Mouse (Mus musculus) forebrain, embryonic 14.5 days (tissue): ENCODE data around the gene Cacnb3. TPM values are rescaled to one million over a fixed set of nuclear protein-coding genes. Genes with fewer than 3 reads are reported as not detected.

Experiments used
- ATAC-seq: fragments of 200-750 bp; cut with Nextera tagmentation; 2 replicates; pipeline ENCODE4 v1.8.0; 2017; ENCODE audit warnings: mild to moderate bottlenecking, moderate library complexity
- DNase-seq: peaks from one replicate; pipeline ENCODE4 v3.0.0-alpha.2; 2015; ENCODE audit warnings: low spot score
- H3K27ac ChIP-seq: fragments of 300-500 bp; sonication (generic); 2 replicates; pipeline ENCODE4 v1.5.1; 2014; ENCODE audit warnings: low read depth, mild to moderate bottlenecking, control low read depth, low read length, moderate library complexity
- H3K27me3 ChIP-seq: fragments of 300-500 bp; sonication (generic); replicated peaks from 2 replicates; pipeline ENCODE4 v1.6.1; 2014; ENCODE audit warnings: low read length, control low read depth, mixed read lengths; ENCODE audit not compliant: control insufficient read depth, insufficient read depth
- H3K36me3 ChIP-seq: fragments of 300-500 bp; sonication (generic); 2 replicates; pipeline ENCODE4 v1.6.1; 2014; ENCODE audit warnings: low read length, control low read depth; ENCODE audit not compliant: control insufficient read depth, insufficient read depth
- H3K4me1 ChIP-seq: fragments of 300-500 bp; sonication (generic); 2 replicates; pipeline ENCODE4 v1.6.1; 2014; ENCODE audit warnings: antibody characterized with exemption, low read length, control low read depth; ENCODE audit not compliant: control insufficient read depth, insufficient read depth
- H3K4me2 ChIP-seq: fragments of 300-500 bp; sonication (generic); 2 replicates; pipeline ENCODE4 v1.6.1; 2014; ENCODE audit warnings: mild to moderate bottlenecking, control low read depth, low read length
- H3K4me3 ChIP-seq: fragments of 300-500 bp; sonication (generic); 2 replicates; pipeline ENCODE4 v1.5.1; 2014; ENCODE audit warnings: low read depth, low read length, control low read depth
- H3K9ac ChIP-seq: fragments of 300-500 bp; sonication (generic); 2 replicates; pipeline ENCODE4 v1.6.1; 2014; ENCODE audit warnings: mild to moderate bottlenecking, low read length, control low read depth, moderate library complexity
- H3K9me3 ChIP-seq: fragments of 300-500 bp; sonication (generic); replicated peaks from 2 replicates; pipeline ENCODE4 v1.6.1; 2016; ENCODE audit warnings: low read length, control low read depth, mixed read lengths; ENCODE audit not compliant: control insufficient read depth
- WGBS: fragments of 180-500 bp; shearing (Covaris S2); extraction: QIAGEN DNeasy Blood & Tissue Kit; methylation state at CpG from one replicate; pipeline ENCODE4 v1.1.7; 2014; 5-methylcytosine and 5-hydroxymethylcytosine counted together
- polyA plus RNA-seq: library from polyadenylated mRNA; unstranded; fragments of >200 nt; fragmentation: Nextera tagmentation; extraction: Ambion mirVana; gene quantifications from 2 replicates; pipeline ENCODE4 v1.2.1, GENCODE M21; 2014

The Cacnb3 gene
- polyA plus RNA-seq, 1 experiment from 2014 or later, result 75.9 TPM

GRCm38 (mm10) chr15:98683177-98683576, 52.5 kb downstream of the Cacnb3 start:
- 73% methylated on average over 10 of the region's 10 CpGs for WGBS
- ATAC-seq, result no peak

GRCm38 (mm10) chr15:98683746-98684145, 53.1 kb downstream of the Cacnb3 start:
- H3K4me3 ChIP-seq, result no peak overlapping the region
- H3K9me3 ChIP-seq, result no peaks in the 10 kb centered on the region
- ATAC-seq (no peak), DNase-seq (no peak)
- no peaks in the 10 kb centered on the region for H3K4me1 ChIP-seq
- H3K36me3 ChIP-seq, result no peaks in the 10 kb centered on the region
- 100% methylated on average over 1 of the region's 1 CpGs for WGBS
- H3K27me3 ChIP-seq, result no peaks in the 10 kb centered on the region
- no peak overlapping the region for H3K27ac ChIP-seq
- no peak overlapping the region for H3K9ac ChIP-seq
- H3K4me2 ChIP-seq, result no peak overlapping the region

More at GRCm38 (mm10) chr15:98683177-98683576, 52.5 kb downstream of the Cacnb3 start:
- no peak overlapping the region for H3K27ac ChIP-seq
- no peaks in the 10 kb centered on the region for H3K4me1 ChIP-seq
- no peaks in the 10 kb centered on the region for H3K36me3 ChIP-seq
- H3K4me2 ChIP-seq, result no peak overlapping the region
- no peaks in the 10 kb centered on the region for H3K27me3 ChIP-seq
- no peak overlapping the region for H3K9ac ChIP-seq
- no peaks in the 10 kb centered on the region for H3K9me3 ChIP-seq
- H3K4me3 ChIP-seq, result no peak overlapping the region
- no peak for DNase-seq

GRCm38 (mm10) chr15:98685926-98686325, 55.3 kb downstream of the Cacnb3 start:
- no peak overlapping the region for H3K9ac ChIP-seq
- H3K36me3 ChIP-seq, result no peaks in the 10 kb centered on the region
- 72% methylated on average over 3 of the region's 3 CpGs for WGBS
- ATAC-seq, result no peak
- no peak overlapping the region for H3K27ac ChIP-seq
- H3K4me2 ChIP-seq, result no peak overlapping the region
- H3K27me3 ChIP-seq, result no peaks in the 10 kb centered on the region
- H3K4me1 ChIP-seq, result peaks cover 1% of the 10 kb centered on the region
- H3K4me3 ChIP-seq, result no peak overlapping the region
- no peak for DNase-seq
- H3K9me3 ChIP-seq, result no peaks in the 10 kb centered on the region

GRCm38 (mm10) chr15:98689682-98690081, 59.0 kb downstream of the Cacnb3 start:
- 87% methylated on average over 2 of the region's 2 CpGs for WGBS
- H3K36me3 ChIP-seq, result no peaks in the 10 kb centered on the region
- H3K9ac ChIP-seq, result no peak overlapping the region
- no peak overlapping the region for H3K4me3 ChIP-seq
- no peaks in the 10 kb centered on the region for H3K9me3 ChIP-seq
- no peaks in the 10 kb centered on the region for H3K27me3 ChIP-seq
- no peak for DNase-seq
- H3K4me2 ChIP-seq, result no peak overlapping the region
- no peak for ATAC-seq
- peaks cover 11% of the 10 kb centered on the region for H3K4me1 ChIP-seq
- H3K27ac ChIP-seq, result no peak overlapping the region

GRCm38 (mm10) chr15:98691486-98692147, 61.0 kb downstream of the Cacnb3 start:
- WGBS, result 9% methylated on average over 7 of the region's 7 CpGs
- no peak overlapping the region for H3K4me2 ChIP-seq
- H3K27ac ChIP-seq, result no peak overlapping the region
- H3K9me3 ChIP-seq, result no peaks in the 10 kb centered on the region
- H3K9ac ChIP-seq, result no peak overlapping the region
- peak; percentile 72 for DNase-seq
- no peaks in the 10 kb centered on the region for H3K36me3 ChIP-seq
- no peak overlapping the region for H3K4me3 ChIP-seq
- peaks cover 11% of the 10 kb centered on the region for H3K4me1 ChIP-seq
- H3K27me3 ChIP-seq, result no peaks in the 10 kb centered on the region; the same call in 1 of the 2 replicates
- ATAC-seq, result peak; percentile 15; the same call in 1 of the 2 replicates

GRCm38 (mm10) chr15:98692171-98692715, 61.6 kb downstream of the Cacnb3 start:
- no peak overlapping the region for H3K4me2 ChIP-seq
- no peak for DNase-seq
- 66% methylated on average over 11 of the region's 11 CpGs for WGBS
- ATAC-seq, result no peak
- no peaks in the 10 kb centered on the region for H3K9me3 ChIP-seq
- no peaks in the 10 kb centered on the region for H3K36me3 ChIP-seq
- peaks cover 11% of the 10 kb centered on the region for H3K4me1 ChIP-seq
- H3K9ac ChIP-seq, result no peak overlapping the region
- H3K27me3 ChIP-seq, result no peaks in the 10 kb centered on the region; the same call in 1 of the 2 replicates
- H3K27ac ChIP-seq, result no peak overlapping the region
- H3K4me3 ChIP-seq, result no peak overlapping the region

Other genes starting within 250 kb of the Cacnb3 start
- not detected in 2 replicates for gene Olfr283, start 249.9 kb upstream of the Cacnb3 start, polyA plus RNA-seq
- not detected in 2 replicates for gene Olfr282, start 199.6 kb upstream of the Cacnb3 start, polyA plus RNA-seq
- not detected in 2 replicates for gene Olfr281, start 178.3 kb upstream of the Cacnb3 start, polyA plus RNA-seq
- not detected in 2 replicates for gene OR5BS1P, start 160.9 kb upstream of the Cacnb3 start, polyA plus RNA-seq
- not detected in 2 replicates for gene Lalba, start 148.1 kb upstream of the Cacnb3 start, polyA plus RNA-seq
- not detected in 2 replicates for gene Olfr279, start 138.4 kb upstream of the Cacnb3 start, polyA plus RNA-seq
- 134 and 135 TPM in 2 replicates for gene Kansl2, start 96.6 kb upstream of the Cacnb3 start, polyA plus RNA-seq
- gene Ccnt1, start 59.9 kb upstream of the Cacnb3 start, polyA plus RNA-seq, result 51.3 and 61.7 TPM in 2 replicates
- not detected in 2 replicates for gene 4930415O20Rik, start 59.8 kb upstream of the Cacnb3 start, polyA plus RNA-seq
- gene Adcy6, start 20.8 kb upstream of the Cacnb3 start, polyA plus RNA-seq, result 6.4 and 10.4 TPM in 2 replicates
- gene Ddx23, start 32.1 kb downstream of the Cacnb3 start, polyA plus RNA-seq, result 18.2 and 24.3 TPM in 2 replicates
- gene Rnd1, start 46.6 kb downstream of the Cacnb3 start, polyA plus RNA-seq, result 6.3 and 6.8 TPM in 2 replicates
- gene Ccdc65, start 77.4 kb downstream of the Cacnb3 start, polyA plus RNA-seq, result 3.2 and 3.3 TPM in 2 replicates
- 2.6 and 3.8 TPM in 2 replicates for gene Fkbp11, start 97.4 kb downstream of the Cacnb3 start, polyA plus RNA-seq
- 31.7 and 41.4 TPM in 2 replicates for gene Arf3, start 132.4 kb downstream of the Cacnb3 start, polyA plus RNA-seq
- gene Wnt10b, start 147.3 kb downstream of the Cacnb3 start, polyA plus RNA-seq, result not detected in 2 replicates
- 0.56 TPM in 1 of 2 replicates, not detected in the other for gene Wnt1, start 159.0 kb downstream of the Cacnb3 start, polyA plus RNA-seq
- 0.33 and 0.57 TPM in 2 replicates for gene Ddn, start 178.7 kb downstream of the Cacnb3 start, polyA plus RNA-seq
- 82.1 and 87.3 TPM in 2 replicates for gene Prkag1, start 200.7 kb downstream of the Cacnb3 start, polyA plus RNA-seq
- gene Kmt2d, start 240.4 kb downstream of the Cacnb3 start, polyA plus RNA-seq, result 8.0 and 12.2 TPM in 2 replicates